Mouse (Mus musculus) liver, embryonic 14 days (tissue): ENCODE data around the gene 4933402D24Rik. TPM values are rescaled to one million over a fixed set of nuclear protein-coding genes. Genes with fewer than 3 reads are reported as not detected.

Experiments
- polyA plus RNA-seq: library from polyadenylated mRNA; depleted of rRNA; stranded (reverse); fragments of >200 nt; gene quantifications from 2 replicates; pipeline ENCODE4 v1.2.3, GENCODE M21; 2012; rRNA removed

Gene 4933402D24Rik
- polyA plus RNA-seq = not detected in 2 replicates

DNA sequence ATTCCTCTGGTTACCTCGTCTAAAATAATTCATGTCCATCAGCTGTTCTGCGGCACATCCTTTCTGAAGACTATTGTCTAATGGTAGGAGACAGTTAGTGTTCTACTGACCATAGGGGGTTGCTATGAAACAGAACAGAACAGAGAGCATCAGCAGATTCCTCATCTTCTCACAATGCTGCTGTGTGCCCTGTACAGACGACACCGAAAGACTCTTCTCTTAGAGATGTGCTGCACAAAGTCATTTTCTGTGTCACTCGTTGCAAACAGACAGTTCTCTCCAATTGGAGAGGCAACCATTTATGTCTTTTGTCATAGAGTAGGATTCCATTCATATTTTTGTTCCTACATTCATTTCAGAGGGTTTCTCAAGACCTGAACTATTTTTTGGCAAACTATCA lies at the start of gene 4933402D24Rik:
Gene 4933402D24Rik, minus strand, starts transcription at position 101 of the 400 bp plus-strand sequence.

DNA sequence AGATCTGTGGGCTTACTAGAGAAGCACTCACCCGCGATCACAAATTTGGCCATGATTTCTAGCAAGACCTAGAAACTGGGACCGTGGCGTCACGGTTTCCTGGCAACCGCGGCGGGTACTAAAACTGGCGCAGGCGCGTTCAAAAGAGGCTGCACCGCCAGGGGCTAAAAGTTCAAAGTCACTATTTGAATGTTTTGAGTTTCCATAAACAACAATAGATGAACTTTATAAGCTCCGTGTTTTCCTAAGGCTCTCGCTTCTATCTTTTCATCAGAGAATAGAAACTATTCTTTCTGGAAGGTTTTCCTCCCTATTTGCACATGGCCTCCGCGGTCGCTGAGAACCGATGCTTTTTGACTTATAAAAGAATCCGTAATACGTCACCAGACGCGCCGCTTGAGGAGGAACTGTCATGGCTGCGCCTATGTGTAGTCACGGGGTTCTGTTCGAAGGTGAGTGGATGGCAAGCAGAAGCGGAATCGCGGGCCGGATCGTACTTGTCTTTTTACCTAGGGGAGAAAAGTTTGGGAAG lies 38.8 kb downstream of the 4933402D24Rik start, which contains the start of the genes Mdh1b and Fastkd2:
Gene Mdh1b, minus strand, starts transcription at position 79 of the 532 bp plus-strand sequence.
Gene Fastkd2, plus strand, starts transcription at position 375 of the 532 bp plus-strand sequence.

Other genes starting within 250 kb of the 4933402D24Rik start
- not detected in 2 replicates for gene Gm39653, start 153.3 kb downstream of the 4933402D24Rik start, polyA plus RNA-seq
- not detected in 2 replicates for gene Dytn, start 82.3 kb downstream of the 4933402D24Rik start, polyA plus RNA-seq
- 0.02 TPM in 1 of 2 replicates, not detected in the other for gene Mdh1b, start 38.9 kb downstream of the 4933402D24Rik start, polyA plus RNA-seq
- 10.5 and 12.0 TPM in 2 replicates for gene Fastkd2, start 38.7 kb downstream of the 4933402D24Rik start, polyA plus RNA-seq